ENCODE assay signal across 9 mouse cellular contexts in genomic region chr13:12272953-12273352, GRCm38 (mm10). TPM values are rescaled to one million over a fixed set of nuclear protein-coding genes. Genes with fewer than 3 reads are reported as not detected.
DNase-seq lines count a peak whose midpoint lies in the region; ATAC-seq lines count a peak whose summit lies in the region.
"Had no signal": no experiment of that assay in that cellular context is flagged by ENCODE, and none has a peak within 500 bp of the region (broad histone marks: within the 10 kb centered on the region; RNA-seq: fewer than 3 reads in every experiment).

No protein-coding gene starts in this region.

- no peak overlapping the region for H3K9ac ChIP-seq in forebrain, embryonic 14.5 days (ENCODE audit: low read length)
- H3K9ac ChIP-seq in forebrain, embryonic 12.5 days: no peak overlapping the region
- H3K9ac ChIP-seq in midbrain, embryonic 14.5 days (replicated peaks; ENCODE audit: low read length): no peak overlapping the region
- H3K9ac ChIP-seq in heart, embryonic 14.5 days (ENCODE audit: low read length): no peak overlapping the region
- H3K9ac ChIP-seq: neural tube, embryonic 13.5 days had no signal

- H3K27me3 ChIP-seq in forebrain, embryonic 14.5 days (replicated peaks; ENCODE audit: control insufficient read depth, insufficient read depth, low read length): no peaks in the 10 kb centered on the region
- no peaks in the 10 kb centered on the region for H3K27me3 ChIP-seq in forebrain, embryonic 12.5 days
- no peaks in the 10 kb centered on the region for H3K27me3 ChIP-seq in midbrain, embryonic 14.5 days (ENCODE audit: control insufficient read depth, insufficient read depth, low read length)
- H3K27me3 ChIP-seq in midbrain, embryonic 10.5 days (ENCODE audit: low read depth, poor library complexity, severe bottlenecking): no peaks in the 10 kb centered on the region
- H3K27me3 ChIP-seq in heart, embryonic 14.5 days (ENCODE audit: control insufficient read depth, insufficient read depth, low read length): no peaks in the 10 kb centered on the region
- H3K27me3 ChIP-seq: neural tube, embryonic 13.5 days had no signal

- WGBS in forebrain, embryonic 14.5 days: 57% methylated on average over 3 of the region's 3 CpGs
- 52% methylated on average over 3 of the region's 3 CpGs for WGBS in forebrain, embryonic 12.5 days
- 57% methylated on average over 3 of the region's 3 CpGs for WGBS in midbrain, embryonic 14.5 days
- WGBS in midbrain, embryonic 10.5 days: 55% methylated on average over 3 of the region's 3 CpGs
- 35% methylated on average over 3 of the region's 3 CpGs for WGBS in heart, embryonic 14.5 days

- ATAC-seq in forebrain, embryonic 14.5 days: no peak
- ATAC-seq in forebrain, embryonic 12.5 days (ENCODE audit: low FRiP score): no peak
- ATAC-seq in midbrain, embryonic 14.5 days (ENCODE audit: low FRiP score, low TSS enrichment): no peak
- no peak for ATAC-seq in heart, embryonic 14.5 days (ENCODE audit: insufficient number of reproducible peaks, insufficient read depth, low FRiP score, low read depth)
- ATAC-seq in monocyte, adult 5-6 weeks (replicated peaks; ENCODE audit: insufficient number of reproducible peaks, low FRiP score, low TSS enrichment, poor library complexity, severe bottlenecking): 0 out of 2 replicates have a peak, but pooled peaks have one; percentile 52

- no peak overlapping the region for H3K27ac ChIP-seq in forebrain, embryonic 14.5 days (ENCODE audit: low read depth, low read length)
- H3K27ac ChIP-seq in forebrain, embryonic 12.5 days: no peak overlapping the region
- no peak overlapping the region for H3K27ac ChIP-seq in midbrain, embryonic 14.5 days (replicated peaks; ENCODE audit: low read depth, low read length)
- no peak overlapping the region for H3K27ac ChIP-seq in midbrain, embryonic 10.5 days (replicated peaks)
- H3K27ac ChIP-seq in heart, embryonic 14.5 days (replicated peaks in 1 of 2; ENCODE audit: control insufficient read depth in 1 of 2, insufficient read depth in 1 of 2, low read depth in 2 of 2, low read length in 2 of 2): peak overlapping the region; percentile 40 to 92; a peak in 2 of 4 replicates
- H3K27ac ChIP-seq: neural tube, embryonic 13.5 days had no signal

- no peaks in the 10 kb centered on the region for H3K36me3 ChIP-seq in forebrain, embryonic 14.5 days (ENCODE audit: control insufficient read depth, insufficient read depth, low read length)
- H3K36me3 ChIP-seq in forebrain, embryonic 12.5 days (replicated peaks): no peaks in the 10 kb centered on the region
- no peaks in the 10 kb centered on the region for H3K36me3 ChIP-seq in midbrain, embryonic 14.5 days (ENCODE audit: control insufficient read depth, insufficient read depth, low read length)
- H3K36me3 ChIP-seq in midbrain, embryonic 10.5 days: no peaks in the 10 kb centered on the region
- H3K36me3 ChIP-seq in heart, embryonic 14.5 days (ENCODE audit: control insufficient read depth, insufficient read depth, low read length): peaks cover 94% of the 10 kb centered on the region
- H3K36me3 ChIP-seq: neural tube, embryonic 13.5 days had no signal

- DNase-seq in forebrain, embryonic 14.5 days (ENCODE audit: low spot score): peak; percentile 46
- DNase-seq in midbrain, embryonic 14.5 days: peak; percentile 64
- no peak for DNase-seq in midbrain, embryonic 10.5 days (ENCODE audit: low spot score)
- DNase-seq in adipocyte (ENCODE audit: low spot score): peak; percentile 60
- DNase-seq in ovary, adult 18-20 months (ENCODE audit: low spot score): no peak

- no peak overlapping the region for H3K4me2 ChIP-seq in forebrain, embryonic 14.5 days (ENCODE audit: low read length)
- no peak overlapping the region for H3K4me2 ChIP-seq in forebrain, embryonic 12.5 days
- H3K4me2 ChIP-seq in midbrain, embryonic 14.5 days (ENCODE audit: low read length): no peak overlapping the region
- no peak overlapping the region for H3K4me2 ChIP-seq in heart, embryonic 14.5 days (ENCODE audit: low read length)
- H3K4me2 ChIP-seq: neural tube, embryonic 13.5 days had no signal

- no peak overlapping the region for H3K4me3 ChIP-seq in forebrain, embryonic 14.5 days (ENCODE audit: low read depth, low read length)
- H3K4me3 ChIP-seq in forebrain, embryonic 12.5 days (replicated peaks): no peak overlapping the region
- no peak overlapping the region for H3K4me3 ChIP-seq in midbrain, embryonic 14.5 days (replicated peaks; ENCODE audit: low read depth, low read length)
- no peak overlapping the region for H3K4me3 ChIP-seq in midbrain, embryonic 10.5 days
- no peak overlapping the region for H3K4me3 ChIP-seq in heart, embryonic 14.5 days (ENCODE audit: control insufficient read depth in 1 of 2, insufficient read depth in 1 of 2, low read depth in 1 of 2, low read length in 2 of 2)
- H3K4me3 ChIP-seq: neural tube, embryonic 13.5 days had no signal

- no peaks in the 10 kb centered on the region for H3K9me3 ChIP-seq in forebrain, embryonic 14.5 days (replicated peaks; ENCODE audit: control insufficient read depth, low read length)
- H3K9me3 ChIP-seq in forebrain, embryonic 12.5 days: no peaks in the 10 kb centered on the region
- H3K9me3 ChIP-seq in midbrain, embryonic 14.5 days (ENCODE audit: control insufficient read depth, low read length): no peaks in the 10 kb centered on the region
- no peaks in the 10 kb centered on the region for H3K9me3 ChIP-seq in midbrain, embryonic 10.5 days (replicated peaks)
- H3K9me3 ChIP-seq in heart, embryonic 14.5 days (ENCODE audit: control insufficient read depth, low read length): no peaks in the 10 kb centered on the region
- H3K9me3 ChIP-seq: neural tube, embryonic 13.5 days had no signal

- H3K4me1 ChIP-seq in forebrain, embryonic 14.5 days (ENCODE audit: control insufficient read depth, insufficient read depth, low read length): no peaks in the 10 kb centered on the region
- no peaks in the 10 kb centered on the region for H3K4me1 ChIP-seq in forebrain, embryonic 12.5 days
- no peaks in the 10 kb centered on the region for H3K4me1 ChIP-seq in midbrain, embryonic 14.5 days (ENCODE audit: control insufficient read depth, insufficient read depth, low read length)
- H3K4me1 ChIP-seq in midbrain, embryonic 10.5 days: no peaks in the 10 kb centered on the region
- peaks cover 7 to 26% of the 10 kb centered on the region in 2 experiments for H3K4me1 ChIP-seq in heart, embryonic 14.5 days (ENCODE audit: control insufficient read depth in 2 of 2, insufficient read depth in 2 of 2, low read length in 2 of 2)
- H3K4me1 ChIP-seq: neural tube, embryonic 13.5 days had no signal

RNA-seq across cellular contexts. Expression of gene Mtr, which starts 15.0 kb away (rescaled TPM):
- 7.4 TPM in 2 replicates for polyA plus RNA-seq in forebrain, embryonic 14.5 days (2014; fragmentation: Nextera tagmentation; extraction: Ambion mirVana)
- 11.6 and 13.4 TPM in 2 replicates for polyA plus RNA-seq in forebrain, embryonic 12.5 days (2016; fragmentation: Nextera tagmentation; extraction: Ambion mirVana)
- polyA plus RNA-seq in midbrain, embryonic 14.5 days (2014; fragmentation: Nextera tagmentation; extraction: Ambion mirVana): 2.0 and 6.2 TPM in 2 replicates
- 15.0 and 16.5 TPM in 2 replicates for polyA plus RNA-seq in midbrain, embryonic 10.5 days (2016; fragmentation: Nextera tagmentation; extraction: Ambion mirVana)
- polyA plus RNA-seq in heart, embryonic 14.5 days (2014; fragmentation: Nextera tagmentation; extraction: Ambion mirVana): 14.8 and 17.5 TPM in 2 replicates
- 16.8 to 29.9 TPM (median 18.6 TPM) in 3 replicates for total RNA-seq in monocyte, adult 5-6 weeks (2017)

Comparison
In these comparisons a context has a peak if more than half of its experiments do, and no peak if none do; other contexts are left out.
1. DNase-seq: peak in forebrain, embryonic 14.5 days (single experiment), midbrain, embryonic 14.5 days (single experiment) and adipocyte (single experiment); none in midbrain, embryonic 10.5 days (single experiment) and ovary, adult 18-20 months (single experiment).
2. H3K27ac ChIP-seq: peak in heart, embryonic 14.5 days (2 of 2); none in forebrain, embryonic 14.5 days (single experiment), forebrain, embryonic 12.5 days (single experiment), midbrain, embryonic 14.5 days (single experiment) and midbrain, embryonic 10.5 days (single experiment).